ENCODE assay signal across 14 mouse cellular contexts in the genomic region with DNA sequence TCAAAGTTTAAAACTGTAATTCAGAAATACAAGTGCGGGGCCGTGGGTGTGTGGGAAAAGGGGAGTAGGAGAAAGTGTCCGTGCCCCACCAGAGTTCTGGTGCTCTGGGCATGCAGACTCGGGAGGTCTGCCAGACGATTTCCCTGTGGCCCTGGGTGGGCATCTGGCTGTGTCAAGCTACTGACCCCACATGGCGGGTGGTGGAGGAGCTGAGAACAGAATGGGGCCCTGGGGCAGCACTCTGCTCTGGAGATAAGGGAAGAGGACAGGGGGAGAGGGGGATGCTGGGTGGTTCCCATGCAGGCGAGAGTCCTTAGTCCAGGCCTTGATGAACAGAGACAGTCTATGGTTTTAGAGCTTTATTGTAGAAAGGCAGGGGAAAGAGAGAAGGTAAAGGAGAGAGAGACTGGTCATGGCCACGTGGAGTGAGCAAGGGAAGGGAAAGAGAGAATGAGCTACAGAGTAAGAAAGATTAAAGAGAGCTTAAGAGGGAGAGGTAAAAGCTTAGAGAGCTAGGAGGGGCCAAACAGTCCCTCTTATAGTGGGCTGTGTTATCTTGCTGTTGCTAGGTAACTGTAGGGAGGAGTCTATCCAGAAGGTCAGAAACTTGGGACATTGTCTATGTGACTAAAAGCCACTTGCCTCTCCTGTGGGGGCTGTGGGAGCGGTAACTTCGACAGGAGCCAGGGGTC.
DNase-seq lines count a peak whose midpoint lies in the region; ATAC-seq and TF ChIP-seq lines count a peak whose summit lies in the region.
"Had no signal": no experiment of that assay in that cellular context is flagged by ENCODE, and none has a peak within 500 bp of the region (broad histone marks: within the 10 kb centered on the region; RNA-seq: fewer than 3 reads in every experiment).

No protein-coding gene starts in this region.

- H3K4me3 ChIP-seq in heart, embryonic 11.5 days (ENCODE audit: low read depth, low read length): no peak overlapping the region
- H3K4me3 ChIP-seq in lung, embryonic 14.5 days (ENCODE audit: low read depth, low read length): no peak overlapping the region
- no peak overlapping the region for H3K4me3 ChIP-seq in liver, embryonic 15.5 days (replicated peaks)
- H3K4me3 ChIP-seq: megakaryocyte, embryonic 14.5 days had no signal

- ATAC-seq in heart, embryonic 11.5 days (replicated peaks; ENCODE audit: insufficient number of reproducible peaks, low FRiP score, low TSS enrichment): peak; percentile 88
- ATAC-seq in lung, embryonic 14.5 days (ENCODE audit: insufficient read depth): peak; percentile 64; the same call in 1 of the 2 replicates
- ATAC-seq in liver, embryonic 15.5 days (ENCODE audit: insufficient read depth): peak; percentile 69
- ATAC-seq: activated CD4-positive, CD25-positive, alpha-beta regulatory T cell, adult 4 months; hindbrain, embryonic 16.5 days had no signal

- no peak for DNase-seq in heart, postnatal 25 days (ENCODE audit: low spot score)
- peak; percentile 22 for DNase-seq in lung, embryonic 14.5 days
- DNase-seq in lung, postnatal 36 days: no peak
- peak; percentile 58 for DNase-seq in R1 (ENCODE audit: low read depth, low spot score)
- DNase-seq in kidney, postnatal 4 days: no peak
- DNase-seq in right cerebral cortex, adult 18-20 months: no peak
- DNase-seq: cerebellum, adult 11-12 months; gastrocnemius, postnatal 36 days had no signal

- 32% methylated on average over 10 of the region's 10 CpGs for WGBS in heart, embryonic 11.5 days (ENCODE audit: insufficient replicate concordance)
- WGBS in lung, embryonic 14.5 days: 25% methylated on average over 10 of the region's 10 CpGs
- 46% methylated on average over 10 of the region's 10 CpGs for WGBS in liver, embryonic 15.5 days (ENCODE audit: insufficient replicate concordance)

- H3K4me2 ChIP-seq in heart, embryonic 11.5 days: peak overlapping the region; percentile 36
- H3K4me2 ChIP-seq in lung, embryonic 14.5 days: peak overlapping the region; percentile 7; the same call in 1 of the 2 replicates
- no peak overlapping the region for H3K4me2 ChIP-seq in liver, embryonic 15.5 days

- peaks cover 6% of the 10 kb centered on the region; the same call in 1 of the 2 replicates for H3K4me1 ChIP-seq in heart, embryonic 11.5 days (ENCODE audit: control insufficient read depth, insufficient read depth, low read length)
- 0 out of 2 replicates have a peak, but pooled peaks cover 6% of the 10 kb centered on the region for H3K4me1 ChIP-seq in lung, embryonic 14.5 days (ENCODE audit: insufficient read depth)
- peaks cover 15% of the 10 kb centered on the region; the same call in 1 of the 2 replicates for H3K4me1 ChIP-seq in liver, embryonic 15.5 days (replicated peaks)

- H3K27ac ChIP-seq in heart, embryonic 11.5 days (ENCODE audit: low read depth, low read length): peak overlapping the region; percentile 73
- peak overlapping the region; percentile 20; the same call in 1 of the 2 replicates for H3K27ac ChIP-seq in lung, embryonic 14.5 days (ENCODE audit: low read depth)
- H3K27ac ChIP-seq in liver, embryonic 15.5 days (replicated peaks): no peak overlapping the region
- H3K27ac ChIP-seq: kidney, postnatal 0 days had no signal

- H3K27me3 ChIP-seq in heart, embryonic 11.5 days (ENCODE audit: control insufficient read depth, insufficient read depth, low read length): no peaks in the 10 kb centered on the region
- H3K27me3 ChIP-seq in lung, embryonic 14.5 days (ENCODE audit: insufficient read depth, low read length): no peaks in the 10 kb centered on the region
- H3K27me3 ChIP-seq in liver, embryonic 15.5 days: no peaks in the 10 kb centered on the region
- H3K27me3 ChIP-seq: megakaryocyte, embryonic 14.5 days had no signal

- H3K9me3 ChIP-seq in heart, embryonic 11.5 days (replicated peaks; ENCODE audit: control insufficient read depth, low read length): no peaks in the 10 kb centered on the region
- no peaks in the 10 kb centered on the region for H3K9me3 ChIP-seq in lung, embryonic 14.5 days (ENCODE audit: low read depth, low read length)
- H3K9me3 ChIP-seq in liver, embryonic 15.5 days (replicated peaks): no peaks in the 10 kb centered on the region

- TF ChIP-seq CTCF in lung, embryonic 14.5 days (IDR thresholded peaks at IDR 0.05; ENCODE audit: low read depth): no peak

- intact Hi-C loops in heart, postnatal 25 days (cut with DNase I): no loop called here

- H3K9ac ChIP-seq in heart, embryonic 11.5 days (ENCODE audit: low read depth, low read length): no peak overlapping the region
- H3K9ac ChIP-seq in lung, embryonic 14.5 days: no peak overlapping the region
- H3K9ac ChIP-seq in liver, embryonic 15.5 days: no peak overlapping the region

- no peaks in the 10 kb centered on the region for H3K36me3 ChIP-seq in heart, embryonic 11.5 days (ENCODE audit: control insufficient read depth, insufficient read depth, low read length)
- no peaks in the 10 kb centered on the region for H3K36me3 ChIP-seq in lung, embryonic 14.5 days (ENCODE audit: insufficient read depth)
- no peaks in the 10 kb centered on the region for H3K36me3 ChIP-seq in liver, embryonic 15.5 days (replicated peaks)

Comparison
In these comparisons a context has a peak if more than half of its experiments do, and no peak if none do; other contexts are left out.
1. DNase-seq: peak in lung, embryonic 14.5 days (single experiment) and R1 (single experiment); none in heart, postnatal 25 days (single experiment), lung, postnatal 36 days (single experiment), kidney, postnatal 4 days (0 of 2) and right cerebral cortex, adult 18-20 months (single experiment).
2. Peak in every context shown above with its lines, with median percentiles within 50 percentile points of each other: ATAC-seq.